Mouse (Mus musculus) midbrain, embryonic 13.5 days (tissue): ENCODE results near the gene Slc23a4. TPM values are rescaled to one million over a fixed set of nuclear protein-coding genes. Genes with fewer than 3 reads are reported as not detected.

Experiments
- ATAC-seq: fragments of 200-750 bp; cut with Nextera tagmentation; 2 replicates; pipeline ENCODE4 v1.8.0; 2017; ENCODE audit warnings: mild to moderate bottlenecking, moderate TSS enrichment, moderate library complexity
- H3K27ac ChIP-seq: fragments of 300-500 bp; sonication (generic); 2 replicates; pipeline ENCODE4 v1.5.1; 2015; ENCODE audit warnings: inconsistent platforms, mild to moderate bottlenecking, moderate library complexity
- H3K27me3 ChIP-seq: fragments of 300-500 bp; sonication (generic); 2 replicates; pipeline ENCODE4 v1.6.1; 2015; ENCODE audit warnings: mild to moderate bottlenecking, inconsistent platforms
- H3K36me3 ChIP-seq: fragments of 300-500 bp; sonication (generic); 2 replicates; pipeline ENCODE4 v1.6.1; 2015; ENCODE audit warnings: mild to moderate bottlenecking, inconsistent platforms
- H3K4me1 ChIP-seq: fragments of 300-500 bp; sonication (generic); replicated peaks from 2 replicates; pipeline ENCODE4 v1.6.1; 2015; ENCODE audit warnings: inconsistent platforms
- H3K4me2 ChIP-seq: fragments of 300-500 bp; sonication (generic); replicated peaks from 2 replicates; pipeline ENCODE4 v1.6.1; 2015; ENCODE audit warnings: moderate library complexity, mild to moderate bottlenecking, inconsistent platforms
- H3K4me3 ChIP-seq: fragments of 300-500 bp; sonication (generic); replicated peaks from 2 replicates; pipeline ENCODE4 v1.5.1; 2015; ENCODE audit warnings: mild to moderate bottlenecking, inconsistent platforms
- H3K9ac ChIP-seq: fragments of 300-500 bp; sonication (generic); replicated peaks from 2 replicates; pipeline ENCODE4 v1.6.1; 2015; ENCODE audit warnings: mild to moderate bottlenecking, inconsistent platforms
- H3K9me3 ChIP-seq: fragments of 300-500 bp; sonication (generic); 2 replicates; pipeline ENCODE4 v1.6.1; 2016; ENCODE audit warnings: mild to moderate bottlenecking, inconsistent platforms
- WGBS: fragments of 180-500 bp; shearing (Covaris S2); methylation state at CpG from one replicate; pipeline ENCODE4 v1.1.7; 2015; 5-methylcytosine and 5-hydroxymethylcytosine counted together
- polyA plus RNA-seq: library from polyadenylated mRNA; unstranded; fragments of >200 nt; fragmentation: Nextera tagmentation; extraction: Ambion mirVana; gene quantifications from 2 replicates; pipeline ENCODE4 v1.2.1, GENCODE M21; 2015

Slc23a4 gene
- polyA plus RNA-seq, 1 experiment from 2014 or later, result 0.52 TPM

DNA sequence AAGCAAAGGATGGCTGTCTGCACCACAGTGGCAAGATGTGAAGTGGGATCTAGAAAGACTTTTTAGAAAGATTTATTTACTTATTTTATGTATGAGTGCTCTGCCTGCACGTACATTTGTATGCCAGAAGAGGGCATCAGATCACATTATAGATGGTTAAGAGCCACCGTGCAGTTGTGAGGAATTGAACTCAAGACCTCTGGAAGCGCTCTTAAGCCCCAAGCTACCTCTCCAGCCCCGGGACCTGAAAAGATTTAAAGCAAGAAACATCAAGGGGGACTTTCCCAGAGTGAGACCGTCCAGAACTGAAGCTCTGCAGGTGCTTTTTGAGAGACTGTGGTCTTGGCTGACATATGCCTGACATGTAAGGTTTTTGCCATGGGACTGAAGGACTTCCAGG, 51.5 kb downstream of the Slc23a4 start:
- WGBS, result 74% methylated on average over 5 of the region's 5 CpGs
- ATAC-seq, result no peak
- no peaks in the 10 kb centered on the region for H3K36me3 ChIP-seq
- no peak overlapping the region for H3K9ac ChIP-seq
- no peaks in the 10 kb centered on the region for H3K9me3 ChIP-seq
- no peak overlapping the region for H3K27ac ChIP-seq
- H3K27me3 ChIP-seq, result no peaks in the 10 kb centered on the region
- H3K4me2 ChIP-seq, result no peak overlapping the region
- H3K4me1 ChIP-seq, result no peaks in the 10 kb centered on the region
- no peak overlapping the region for H3K4me3 ChIP-seq

DNA sequence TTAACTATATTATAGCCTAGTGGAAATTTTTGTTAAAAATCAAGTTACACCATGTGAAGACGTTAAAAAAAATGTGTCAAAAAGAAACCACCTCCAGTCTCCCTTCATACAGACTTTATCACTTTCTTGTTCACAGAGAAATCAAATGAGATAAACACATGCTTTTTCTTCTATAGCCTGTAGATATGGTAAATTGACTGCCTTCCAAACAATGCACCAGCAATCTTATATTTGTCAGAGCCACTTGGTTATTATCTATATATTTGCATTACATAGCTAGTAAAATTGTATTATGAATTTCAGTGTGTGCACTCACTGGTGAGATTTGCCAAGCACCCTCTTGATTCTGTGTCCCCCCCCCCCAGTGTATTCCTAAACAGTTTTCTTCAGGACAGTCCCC, 55.6 kb downstream of the Slc23a4 start:
- Histone ChIP-seq H3K4me3 (no peak overlapping the region), H3K4me1 (no peaks in the 10 kb centered on the region), H3K9me3 (no peaks in the 10 kb centered on the region), H3K27ac (no peak overlapping the region), H3K36me3 (no peaks in the 10 kb centered on the region), H3K4me2 (no peak overlapping the region), H3K27me3 (no peaks in the 10 kb centered on the region), H3K9ac (no peak overlapping the region)
- no peak for ATAC-seq
- WGBS, result 91% methylated on average over 1 of the region's 1 CpGs

DNA sequence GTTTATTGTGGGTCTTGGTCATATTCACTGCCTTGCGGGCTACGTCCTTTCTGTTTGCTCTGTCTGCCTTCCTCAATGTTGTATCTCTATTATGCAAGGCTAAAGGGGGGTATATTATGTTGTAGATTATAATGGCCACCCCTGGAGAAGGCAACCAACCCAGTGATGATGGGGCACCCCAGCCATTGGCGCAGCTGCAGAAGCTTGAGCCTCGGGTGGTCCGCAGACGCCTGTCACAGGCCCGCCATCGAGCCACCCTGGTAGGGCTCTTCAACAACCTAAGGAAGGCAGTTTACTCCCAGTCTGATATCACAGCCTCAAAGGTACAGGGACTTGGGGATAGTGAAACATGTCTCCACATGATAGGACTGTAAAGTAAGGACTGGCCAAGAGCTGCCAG, 60.6 kb downstream of the Slc23a4 start:
- H3K27me3 ChIP-seq, result no peaks in the 10 kb centered on the region
- H3K36me3 ChIP-seq, result no peaks in the 10 kb centered on the region
- no peak overlapping the region for H3K4me2 ChIP-seq
- ATAC-seq, result no peak
- no peak overlapping the region for H3K9ac ChIP-seq
- H3K9me3 ChIP-seq, result no peaks in the 10 kb centered on the region
- H3K27ac ChIP-seq, result no peak overlapping the region
- no peak overlapping the region for H3K4me3 ChIP-seq
- no peaks in the 10 kb centered on the region for H3K4me1 ChIP-seq
- WGBS, result 89% methylated on average over 8 of the region's 8 CpGs

DNA sequence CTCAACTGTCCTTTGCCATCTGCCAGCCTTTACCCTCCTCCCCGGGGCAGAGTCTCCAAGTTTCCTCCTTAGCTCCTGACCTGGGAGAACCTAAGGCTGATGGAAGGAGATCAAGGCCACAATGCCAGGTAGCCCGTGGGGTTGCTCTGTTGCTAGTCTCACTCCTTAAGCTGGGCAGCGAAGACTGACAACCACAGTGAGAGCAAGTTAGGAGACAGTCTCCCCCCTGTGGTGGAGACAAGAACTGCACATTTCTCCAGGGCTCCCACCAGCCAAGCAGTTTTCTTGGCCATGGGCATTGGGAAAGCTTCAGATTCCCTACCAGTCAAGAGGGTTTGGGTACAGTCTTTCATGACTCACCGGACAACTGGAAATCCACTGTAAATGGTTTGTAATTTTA, 61.0 kb downstream of the Slc23a4 start:
- 41% methylated on average over 4 of the region's 4 CpGs for WGBS
- 0 out of 2 replicates have a peak, but pooled peaks have one; percentile 20 for ATAC-seq
- H3K36me3 ChIP-seq, result no peaks in the 10 kb centered on the region
- H3K27ac ChIP-seq, result no peak overlapping the region
- H3K4me3 ChIP-seq, result no peak overlapping the region
- no peak overlapping the region for H3K9ac ChIP-seq
- no peaks in the 10 kb centered on the region for H3K9me3 ChIP-seq
- H3K27me3 ChIP-seq, result no peaks in the 10 kb centered on the region
- no peak overlapping the region for H3K4me2 ChIP-seq
- H3K4me1 ChIP-seq, result no peaks in the 10 kb centered on the region

DNA sequence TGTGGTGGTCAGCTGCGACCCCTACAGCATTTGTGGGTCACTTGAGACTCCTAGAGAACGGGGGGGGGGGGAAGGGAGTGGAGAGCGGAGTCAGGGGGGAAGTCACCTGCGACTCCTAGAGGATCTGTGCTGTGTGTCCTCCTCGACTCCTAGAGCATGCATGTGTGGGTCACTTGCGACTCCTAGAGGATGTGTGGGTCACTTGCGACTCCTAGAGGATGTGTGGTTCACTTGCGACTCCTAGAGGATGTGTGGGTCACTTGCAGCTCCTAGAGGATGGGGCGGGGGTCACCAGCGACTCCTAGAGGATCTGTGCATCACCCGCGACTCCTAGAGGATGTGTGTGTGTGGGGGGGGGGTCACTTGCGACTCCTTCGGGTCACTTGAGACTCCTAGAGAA, 66.3 kb downstream of the Slc23a4 start:
- Histone ChIP-seq H3K36me3 (no peaks in the 10 kb centered on the region), H3K9ac (no peak overlapping the region), H3K27me3 (no peaks in the 10 kb centered on the region), H3K9me3 (no peaks in the 10 kb centered on the region), H3K4me3 (no peak overlapping the region), H3K4me2 (no peak overlapping the region), H3K27ac (no peak overlapping the region), H3K4me1 (no peaks in the 10 kb centered on the region)
- no peak for ATAC-seq
- WGBS, result 45% methylated on average over 13 of the region's 14 CpGs

DNA sequence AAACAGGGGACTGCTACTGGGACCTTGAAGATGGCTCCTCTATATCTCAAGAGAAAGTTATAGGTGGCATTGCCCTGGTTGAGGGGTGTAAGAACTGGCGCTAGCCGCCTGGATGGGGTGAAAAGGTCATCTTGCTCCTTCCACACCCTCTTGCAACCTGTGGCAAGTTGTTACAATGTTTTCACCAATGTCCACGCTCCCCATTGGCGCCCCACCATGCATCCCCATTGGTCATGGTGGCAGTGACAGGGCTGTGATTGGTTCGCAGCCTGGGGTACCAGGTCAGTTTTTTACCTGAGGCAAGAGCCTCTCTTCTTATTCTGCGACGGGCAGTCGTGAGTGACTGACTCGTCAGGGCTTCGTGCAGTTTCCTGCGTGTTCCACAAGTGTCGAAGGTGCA, 67.6 kb downstream of the Slc23a4 start:
- Histone ChIP-seq H3K9me3 (no peaks in the 10 kb centered on the region), H3K27me3 (no peaks in the 10 kb centered on the region), H3K4me3 (no peak overlapping the region), H3K4me2 (no peak overlapping the region), H3K36me3 (no peaks in the 10 kb centered on the region), H3K4me1 (no peaks in the 10 kb centered on the region), H3K27ac (no peak overlapping the region), H3K9ac (no peak overlapping the region)
- ATAC-seq, result no peak
- 98% methylated on average over 12 of the region's 12 CpGs for WGBS

DNA sequence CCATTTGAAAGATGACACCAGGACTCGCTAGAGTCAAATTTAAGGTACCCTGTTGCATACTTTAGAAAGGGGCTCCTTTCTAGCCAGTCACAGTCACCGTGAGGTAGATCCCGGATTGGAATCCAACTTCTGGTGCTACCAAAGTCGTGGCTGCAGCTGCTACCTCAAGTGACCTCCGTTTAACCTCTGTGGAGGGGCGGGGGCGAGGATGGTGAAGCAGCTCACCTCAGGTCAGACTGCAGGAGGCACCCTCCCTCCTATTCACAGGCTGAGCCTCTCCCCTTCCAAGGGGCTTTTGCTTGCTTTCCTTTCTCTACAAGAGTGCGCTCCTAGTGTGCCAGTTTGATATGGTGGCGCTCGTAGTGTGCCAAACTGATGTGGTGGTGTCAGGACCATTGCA, 68.2 kb downstream of the Slc23a4 start, which contains the start of gene Stra8:
Gene Stra8, plus strand, starts transcription at position 208 of the 400 bp plus-strand sequence.
- no peaks in the 10 kb centered on the region for H3K36me3 ChIP-seq
- H3K9ac ChIP-seq, result no peak within 1 kb of the TSS
- no peak within 1 kb of the TSS for H3K4me2 ChIP-seq
- ATAC-seq, result no peak
- H3K27ac ChIP-seq, result no peak within 1 kb of the TSS
- H3K4me3 ChIP-seq, result no peak within 1 kb of the TSS
- WGBS, result 50% methylated on average over 10 of the region's 10 CpGs
- H3K4me1 ChIP-seq, result no peaks in the 10 kb centered on the region
- H3K27me3 ChIP-seq, result no peaks in the 10 kb centered on the region
- no peaks in the 10 kb centered on the region for H3K9me3 ChIP-seq

DNA sequence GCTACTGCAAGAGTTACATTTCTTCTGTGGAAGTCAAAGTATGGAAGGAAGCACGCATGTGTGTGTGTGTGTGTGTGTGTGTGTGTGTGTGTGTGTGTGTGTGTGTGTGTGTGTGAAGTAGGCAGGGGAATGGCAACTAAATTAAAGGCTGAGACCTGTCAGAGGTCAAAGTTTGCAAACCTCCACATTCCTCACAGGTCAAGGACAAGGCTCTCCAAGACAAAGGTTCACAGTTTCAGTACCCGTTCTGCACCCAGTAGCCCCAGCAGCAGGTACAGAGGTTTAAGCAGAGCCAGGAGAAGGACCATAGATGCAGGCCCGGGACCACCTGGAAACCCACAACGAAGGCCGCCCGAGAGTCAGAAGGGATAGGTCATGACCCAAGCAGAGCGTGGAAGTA, 69.1 kb downstream of the Slc23a4 start:
- ATAC-seq, result no peak
- Histone ChIP-seq H3K36me3 (no peaks in the 10 kb centered on the region), H3K9ac (no peak overlapping the region), H3K4me1 (no peaks in the 10 kb centered on the region), H3K4me2 (no peak overlapping the region), H3K27me3 (no peaks in the 10 kb centered on the region), H3K4me3 (no peak overlapping the region), H3K9me3 (no peaks in the 10 kb centered on the region), H3K27ac (no peak overlapping the region)
- 88% methylated on average over 7 of the region's 7 CpGs for WGBS

DNA sequence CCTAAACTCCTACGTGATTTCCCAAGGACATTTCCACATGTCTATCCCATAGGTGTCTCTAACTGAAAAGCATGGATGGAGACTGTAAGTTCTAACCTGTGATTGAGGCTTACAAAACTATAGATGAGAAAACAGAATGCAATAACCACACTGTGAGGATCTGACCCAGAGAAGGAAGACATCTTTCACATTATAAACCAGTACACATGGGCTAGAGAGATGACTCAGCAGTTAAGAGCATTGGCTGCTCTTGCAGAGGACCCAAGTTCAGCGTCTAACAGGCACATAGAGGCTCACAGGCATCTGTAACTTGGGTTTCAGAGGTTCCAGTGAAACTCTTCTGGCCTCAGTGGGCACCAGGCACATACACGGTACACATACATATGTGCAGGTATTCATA, 73.7 kb downstream of the Slc23a4 start:
- Histone ChIP-seq H3K4me1 (peaks cover 8% of the 10 kb centered on the region), H3K27ac (no peak overlapping the region), H3K36me3 (no peaks in the 10 kb centered on the region), H3K9ac (no peak overlapping the region), H3K27me3 (no peaks in the 10 kb centered on the region), H3K4me2 (no peak overlapping the region), H3K9me3 (no peaks in the 10 kb centered on the region), H3K4me3 (no peak overlapping the region)
- no peak for ATAC-seq
- 89% methylated on average over 3 of the region's 3 CpGs for WGBS

DNA sequence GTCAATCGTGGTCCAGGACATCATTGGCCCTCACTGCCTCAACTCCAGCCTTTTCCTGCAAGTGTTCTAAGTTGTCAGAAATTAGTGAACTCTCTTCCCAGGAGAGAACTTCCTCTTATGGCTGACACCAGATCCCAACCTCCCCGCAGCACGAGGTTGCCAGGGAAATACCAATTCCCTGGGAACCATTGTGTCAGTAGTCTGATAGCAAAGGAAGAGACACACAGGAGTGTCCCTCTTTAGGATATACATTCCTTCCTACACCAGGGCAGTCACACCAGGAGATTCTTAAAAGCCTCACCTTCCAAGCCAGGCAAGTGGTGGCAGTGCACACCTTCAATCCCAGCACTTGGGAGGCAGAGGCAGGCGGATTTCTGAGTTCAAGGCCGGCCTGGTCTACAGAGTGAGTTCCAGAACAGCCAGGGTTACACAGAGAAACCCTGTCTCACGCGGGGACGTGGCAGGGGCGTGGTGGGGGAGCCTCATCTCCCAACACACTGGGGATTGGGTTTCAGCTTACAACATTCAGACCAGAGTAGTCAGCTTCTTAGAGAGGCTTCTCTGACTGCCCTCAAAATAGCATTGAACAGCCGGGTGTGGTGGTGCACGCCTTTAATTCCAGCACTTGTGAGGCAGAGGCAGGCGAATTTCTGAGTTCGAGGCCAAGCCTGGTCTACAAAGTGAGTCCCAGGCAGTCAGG, 74.7 kb downstream of the Slc23a4 start:
- H3K4me2 ChIP-seq, result no peak overlapping the region
- WGBS, result 89% methylated on average over 13 of the region's 13 CpGs
- H3K4me3 ChIP-seq, result no peak overlapping the region
- no peak overlapping the region for H3K27ac ChIP-seq
- ATAC-seq, result no peak
- no peaks in the 10 kb centered on the region for H3K27me3 ChIP-seq
- H3K9ac ChIP-seq, result no peak overlapping the region
- no peaks in the 10 kb centered on the region for H3K9me3 ChIP-seq
- no peaks in the 10 kb centered on the region for H3K36me3 ChIP-seq
- peaks cover 18% of the 10 kb centered on the region for H3K4me1 ChIP-seq

DNA sequence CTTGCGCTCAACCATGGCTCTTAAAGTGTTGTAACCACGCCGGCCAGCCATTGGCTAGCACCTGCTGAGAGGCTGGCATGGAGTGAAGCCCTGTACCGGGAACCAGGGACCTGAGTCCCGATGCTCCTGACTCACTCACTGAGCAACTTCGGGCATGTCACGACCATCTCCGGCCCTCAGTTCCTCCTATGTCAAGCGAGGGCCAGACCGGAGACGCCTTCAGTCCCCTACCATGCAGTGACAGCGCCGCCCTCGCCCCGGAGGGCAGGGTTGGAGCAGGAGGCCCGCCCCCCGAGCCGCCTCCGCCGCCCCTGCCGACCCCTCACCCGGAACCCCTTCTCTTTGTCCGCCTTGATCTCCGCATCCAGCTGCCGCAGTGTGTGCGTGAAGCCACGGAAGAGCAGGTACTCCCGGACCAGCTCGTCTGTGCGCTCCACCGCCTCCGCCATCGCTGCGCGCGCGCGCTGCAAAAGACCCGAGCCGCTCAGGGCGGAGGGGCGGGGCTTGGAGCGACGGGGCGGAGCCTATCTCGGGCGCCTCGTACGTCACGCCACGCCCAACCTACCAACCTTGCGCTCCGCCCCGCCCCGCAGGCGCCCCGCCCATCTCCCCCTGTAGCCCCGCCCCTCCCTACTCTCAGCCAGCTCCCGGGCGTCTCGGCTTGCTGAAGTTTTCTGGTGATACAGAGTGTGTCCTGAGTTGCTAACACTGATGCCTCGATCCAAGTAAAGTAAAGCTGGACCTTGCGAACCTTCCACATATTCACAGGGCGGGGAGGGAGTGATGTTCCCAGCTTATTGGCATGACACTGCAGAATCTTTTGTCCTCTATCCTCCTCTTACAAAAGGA, 77.6 kb downstream of the Slc23a4 start, which contains the start of gene Wdr91:
Gene Wdr91, minus strand, starts transcription at position 506 of the 849 bp plus-strand sequence.
- ATAC-seq, result peak; percentile 94
- 0% methylated on average over 60 of the region's 64 CpGs for WGBS
- Histone ChIP-seq H3K4me2 (peak within 1 kb of the TSS; percentile 78), H3K27ac (peak within 1 kb of the TSS; percentile 85), H3K27me3 (no peaks in the 10 kb centered on the region), H3K36me3 (peaks cover 26% of the 10 kb centered on the region), H3K9ac (peak within 1 kb of the TSS; percentile 75), H3K4me3 (peak within 1 kb of the TSS; percentile 77), H3K9me3 (no peaks in the 10 kb centered on the region), H3K4me1 (peaks cover 22% of the 10 kb centered on the region)

DNA sequence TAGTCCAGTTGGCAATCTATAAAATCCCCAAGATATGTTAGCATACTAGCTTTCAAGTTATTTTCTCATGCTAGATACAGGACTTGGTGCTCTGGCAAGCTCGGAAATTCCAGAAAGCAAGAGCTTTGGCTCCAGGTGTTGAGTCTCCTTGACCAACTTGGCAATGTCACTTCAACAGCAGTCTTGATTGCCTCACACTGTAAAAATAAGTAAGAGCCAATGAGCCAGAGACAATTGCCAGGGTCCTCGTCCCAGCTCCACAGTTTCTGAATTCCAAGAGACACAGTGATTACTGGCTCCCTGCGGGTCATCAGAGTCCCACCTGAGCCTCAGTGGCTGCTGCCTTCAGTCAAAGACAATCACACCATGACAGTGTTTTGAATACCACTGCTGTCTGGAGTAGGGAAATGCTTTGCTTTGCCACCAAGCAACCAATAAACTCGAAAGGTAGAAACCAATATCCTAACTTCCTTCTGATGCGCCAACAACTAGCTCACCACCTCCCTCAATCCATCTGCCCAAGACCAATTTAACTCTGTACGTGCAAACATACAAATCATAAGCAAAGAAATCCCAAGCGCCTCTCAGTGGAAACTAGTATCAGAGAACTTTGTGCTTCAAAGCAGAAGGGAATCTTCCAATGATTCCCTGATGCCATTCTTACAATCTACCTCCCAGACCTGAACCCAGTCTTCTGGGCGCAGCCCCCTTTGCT, 78.4 kb downstream of the Slc23a4 start:
- Histone ChIP-seq H3K36me3 (peaks cover 33% of the 10 kb centered on the region), H3K4me3 (peak overlapping the region; percentile 77), H3K9ac (peak overlapping the region; percentile 75), H3K27ac (peak overlapping the region; percentile 85), H3K4me2 (peak overlapping the region; percentile 78), H3K27me3 (no peaks in the 10 kb centered on the region), H3K4me1 (peaks cover 22% of the 10 kb centered on the region), H3K9me3 (no peaks in the 10 kb centered on the region)
- no peak for ATAC-seq
- 53% methylated on average over 8 of the region's 8 CpGs for WGBS
